Mouse (Mus musculus) right cerebral cortex, adult 2 months (tissue): ENCODE measurements at regions not wholly inside any gene's neighbourhood (a gene's known extent, or its start where the extent isn't known, plus 50 kb on each side); places are given as distances from the start of the nearest gene placed in this dataset.

ENCODE experiments used
- DNase-seq, 2 experiments: peaks; one replicate each; pipeline ENCODE4 v3.0.0; 2021 to 2022; ENCODE audit warnings: low spot score in 2 of 2

DNA sequence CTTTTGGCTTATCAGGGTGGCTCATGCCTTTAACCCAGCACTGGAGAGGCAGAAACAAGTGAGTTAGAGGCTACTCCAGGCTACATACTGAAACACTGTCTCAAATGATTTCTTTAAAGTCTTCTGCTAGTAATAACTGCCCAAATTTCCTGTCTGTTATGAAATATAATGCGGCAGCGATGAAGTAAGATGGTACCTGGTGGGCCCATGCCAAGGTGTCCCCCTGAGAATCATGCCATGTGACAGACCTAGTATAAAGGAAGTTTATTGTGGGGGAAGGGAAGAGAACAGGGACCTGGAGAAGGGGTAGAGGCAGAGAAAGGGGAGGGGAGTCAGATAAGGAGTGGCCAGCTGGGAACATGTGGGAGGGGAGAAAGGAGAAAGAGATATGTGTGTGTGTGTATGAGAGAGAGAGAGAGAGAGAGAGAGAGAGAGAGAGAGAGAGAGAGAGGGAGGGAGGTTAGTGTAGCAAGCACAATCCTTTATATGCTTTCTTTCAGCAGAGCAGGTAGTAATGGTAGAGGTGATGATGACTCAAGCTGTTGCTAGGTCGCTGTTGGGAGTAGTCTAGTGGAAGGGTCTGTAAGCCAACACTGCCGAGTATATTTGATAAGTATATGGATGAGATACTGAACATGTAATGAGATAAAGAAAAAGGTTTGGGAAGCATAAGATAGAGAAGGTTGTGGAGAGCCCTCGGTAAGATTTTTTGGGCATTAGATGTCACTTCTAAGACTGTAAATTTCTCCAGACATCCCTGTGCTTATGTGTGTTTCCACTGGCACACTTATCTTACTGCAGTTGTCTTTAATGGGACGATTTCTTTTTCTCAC lies 71.1 kb upstream of the Dph5 start:
- no peak for DNase-seq

GRCm38 (mm10) chr3:115817771-115818170 lies 69.9 kb upstream of the Dph5 start:
- peak in 1 of 2 experiments; percentile 11 for DNase-seq

- no peak for DNase-seq
Observed at GRCm38 (mm10) chr3:115818734-115819133, 68.9 kb upstream of the Dph5 start.

DNA sequence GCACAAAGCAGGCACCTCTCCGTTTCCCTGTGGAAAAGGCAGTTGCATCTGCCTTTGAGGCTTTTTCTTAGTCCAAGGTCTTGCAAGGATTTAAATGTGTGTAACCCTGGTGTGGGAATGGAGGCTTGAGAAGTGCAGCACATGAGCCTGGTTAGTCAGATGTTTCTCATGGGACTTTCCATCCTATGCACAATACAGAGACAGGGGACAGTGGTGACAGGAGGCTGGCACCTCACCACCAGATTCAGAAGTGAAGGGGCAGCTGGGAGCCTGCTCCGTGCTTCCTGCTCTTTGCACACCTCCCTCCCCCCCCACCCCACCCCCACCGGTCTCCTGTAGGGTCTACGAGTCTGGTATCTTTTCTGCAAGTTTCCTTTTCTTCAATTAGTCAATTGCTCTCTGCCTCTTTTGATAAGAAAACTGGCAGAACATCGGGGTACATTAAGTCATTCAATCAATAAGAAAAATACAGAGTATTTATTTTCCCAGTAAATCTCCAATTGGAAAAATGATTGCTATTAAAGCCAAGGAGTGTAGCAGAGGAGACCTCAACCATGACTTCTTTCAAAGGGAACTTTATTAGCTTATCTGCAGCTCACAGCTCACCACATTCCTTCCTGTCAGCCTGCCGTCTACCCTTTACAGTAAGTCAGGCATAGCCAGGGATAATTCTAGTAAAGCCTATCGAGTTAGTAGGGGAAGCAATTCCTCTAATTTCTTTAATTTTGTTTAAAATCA lies 68.1 kb upstream of the Dph5 start:
- no peak for DNase-seq

GRCm38 (mm10) chr3:115820139-115820481 lies 67.5 kb upstream of the Dph5 start:
- no peak for DNase-seq

- no peak for DNase-seq
Observed at GRCm38 (mm10) chr3:115821627-115822026, 66.0 kb upstream of the Dph5 start.

DNA sequence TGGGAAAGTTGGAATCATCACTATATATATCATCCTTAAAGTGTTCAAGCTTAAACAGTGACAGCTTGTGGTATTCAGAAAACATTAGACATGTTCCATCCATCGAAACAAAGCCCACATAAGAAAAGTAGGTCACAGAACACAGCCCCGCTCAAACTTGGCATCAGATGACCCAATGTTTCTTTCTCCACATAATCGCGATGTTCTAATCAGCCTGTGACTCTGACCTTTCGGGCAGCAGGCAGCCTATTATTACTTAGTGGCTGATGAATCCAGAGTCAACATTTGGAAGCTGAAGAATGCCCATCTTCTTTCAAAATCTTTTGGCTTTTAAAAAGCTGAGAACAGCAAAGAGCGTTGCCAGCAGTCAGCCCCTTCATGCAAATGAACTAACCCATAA lies 65.1 kb upstream of the Dph5 start:
- DNase-seq = no peak

DNA sequence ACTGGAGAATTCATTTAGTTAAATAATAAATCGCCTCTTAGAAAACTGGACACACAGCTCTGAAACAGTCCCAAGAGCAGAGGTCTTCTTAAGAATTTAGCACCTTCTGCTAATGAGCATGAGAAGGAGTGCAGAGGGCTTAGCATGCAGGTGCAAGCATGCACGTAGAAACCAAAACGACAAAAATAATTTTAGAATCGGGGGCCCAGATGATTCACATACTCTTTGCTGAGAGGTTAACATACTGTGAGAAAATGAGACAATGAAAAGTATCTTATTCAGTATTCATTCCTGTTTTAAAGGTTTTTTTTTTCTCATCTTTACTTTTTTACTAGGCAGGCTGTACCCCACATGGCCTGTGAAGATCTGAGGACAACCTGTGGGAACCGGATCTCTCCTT lies 63.9 kb upstream of the Dph5 start:
- no peak for DNase-seq

DNA sequence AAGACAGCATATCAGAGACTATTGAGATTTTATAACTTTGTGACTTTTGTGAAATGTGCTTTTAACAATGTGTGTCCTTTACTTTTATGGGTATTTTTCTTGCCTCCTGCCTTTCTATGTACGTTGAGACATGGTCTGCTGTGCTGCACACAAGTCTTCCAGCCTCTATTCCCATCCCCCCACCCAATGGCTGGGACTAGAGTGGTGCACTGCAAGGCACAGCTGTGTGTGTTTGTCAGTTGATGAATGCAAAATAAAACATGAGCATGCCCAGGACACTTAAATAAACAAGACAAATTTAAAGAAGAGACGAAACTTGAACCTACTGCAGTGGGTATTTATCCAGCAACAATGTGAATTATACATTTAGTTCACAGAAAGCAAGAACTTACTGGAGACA lies 62.8 kb upstream of the Dph5 start:
- no peak for DNase-seq

GRCm38 (mm10) chr3:115835381-115835780 lies 52.3 kb upstream of the Dph5 start:
- no peak for DNase-seq

- DNase-seq = no peak
Observed at GRCm38 (mm10) chr3:115837617-115838216, 49.9 kb upstream of the Dph5 start.
